Mouse (Mus musculus): ENCODE data around the gene Mkrn2os.

DNA sequence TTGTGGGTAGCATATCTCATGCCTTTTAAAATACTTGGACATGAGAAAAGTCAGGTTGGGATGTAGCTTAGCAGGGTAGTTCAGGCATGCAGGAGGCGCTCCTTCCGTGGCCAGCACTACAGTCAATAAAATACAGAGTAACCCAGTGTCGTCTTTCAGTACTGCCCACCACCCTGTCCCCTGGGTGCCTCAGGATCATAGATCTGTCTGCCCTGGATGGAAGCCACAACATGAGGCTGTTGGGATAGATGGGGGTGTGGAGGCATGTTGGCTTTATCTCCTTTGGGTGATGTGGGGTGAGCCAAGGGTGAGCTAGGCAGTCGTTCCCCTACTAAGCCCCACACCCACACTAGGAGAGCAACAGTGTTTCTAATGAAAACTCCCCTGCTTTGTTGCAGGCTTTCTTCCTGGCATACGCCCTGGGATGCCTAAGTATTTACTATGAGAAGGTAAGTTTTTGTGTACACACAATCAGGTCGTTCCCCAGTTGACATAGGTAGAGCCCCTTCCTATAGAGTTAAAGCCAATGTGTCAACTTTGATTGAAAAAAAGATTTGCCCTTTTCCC lies 26.8 kb downstream of the Mkrn2os start:
- TF ChIP-seq CTCF (IDR thresholded peaks at IDR 0.05; ENCODE audit: insufficient read depth, low read length) (no peak), POLR2A (IDR thresholded peaks at IDR 0.05; ENCODE audit: borderline replicate concordance, extremely low read depth, low read depth, low read length) (no peak)

Data from lung, adult 2 months (tissue).